Mouse (Mus musculus): Measurements from ENCODE around the gene Fasn. TPM values are rescaled to one million over a fixed set of nuclear protein-coding genes. Genes with fewer than 3 reads are reported as not detected.
"Not testable (repeated sequence)": the region's sequence is repeated elsewhere in the genome, so short reads cannot be mapped to it uniquely, and the experiment has no call there.

Fasn gene
- polyA plus RNA-seq, 1 experiment = 61.2 TPM

DNA sequence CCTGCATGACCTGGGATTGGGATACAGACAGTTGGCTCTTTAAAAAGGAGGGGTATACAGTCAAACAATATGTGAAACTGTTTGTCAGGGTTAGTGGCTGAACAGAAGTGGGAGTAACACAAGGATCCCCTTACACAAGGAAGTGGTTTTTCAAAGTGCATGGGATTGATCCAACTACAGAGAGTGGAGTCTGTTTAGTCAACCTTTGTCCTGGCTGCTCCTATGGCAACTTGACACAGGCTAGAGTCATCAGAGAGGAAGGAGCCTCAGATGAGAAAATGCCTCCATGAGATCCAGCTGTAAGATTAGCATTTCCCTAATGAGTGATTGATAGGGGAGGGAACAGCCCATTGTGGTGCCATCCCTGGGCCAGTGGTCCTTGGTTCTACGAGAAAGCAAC, 56.1 kb downstream of the Fasn start:
- H3K4me3 ChIP-seq (ENCODE audit: insufficient read depth, low read length) = no peak overlapping the region
- no peak overlapping the region for H3K27ac ChIP-seq (ENCODE audit: insufficient read depth, low read length)
- H3K4me1 ChIP-seq (ENCODE audit: control insufficient read depth, insufficient read depth, low read length) = no peaks in the 10 kb centered on the region
- TF ChIP-seq CTCF (IDR thresholded peaks at IDR 0.05; ENCODE audit: borderline replicate concordance, insufficient read depth, low read length) = no peak
- TF ChIP-seq POLR2A (IDR thresholded peaks at IDR 0.05; ENCODE audit: low read depth, low read length) = no peak

DNA sequence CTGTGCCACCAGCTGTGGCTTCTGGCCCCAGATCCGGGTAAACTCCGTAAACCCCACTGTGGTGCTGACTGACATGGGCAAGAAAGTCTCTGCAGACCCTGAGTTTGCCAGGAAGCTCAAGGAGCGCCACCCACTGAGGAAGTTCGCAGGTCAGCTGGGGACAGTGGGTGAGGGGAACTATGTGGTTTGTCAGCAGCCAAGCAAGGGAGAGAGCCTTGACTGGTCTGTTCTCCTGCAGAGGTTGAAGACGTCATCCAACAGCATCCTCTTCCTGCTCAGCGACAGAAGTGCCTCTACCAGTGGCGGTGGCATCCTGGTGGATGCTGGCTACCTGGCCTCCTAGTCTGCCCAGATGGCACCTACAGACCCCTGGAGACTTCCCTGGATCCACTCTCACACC, 57.3 kb downstream of the Fasn start:
- H3K27ac ChIP-seq (ENCODE audit: insufficient read depth, low read length); H3K4me3 ChIP-seq (ENCODE audit: insufficient read depth, low read length); H3K4me1 ChIP-seq (ENCODE audit: control insufficient read depth, insufficient read depth, low read length): not testable (repeated sequence)

DNA sequence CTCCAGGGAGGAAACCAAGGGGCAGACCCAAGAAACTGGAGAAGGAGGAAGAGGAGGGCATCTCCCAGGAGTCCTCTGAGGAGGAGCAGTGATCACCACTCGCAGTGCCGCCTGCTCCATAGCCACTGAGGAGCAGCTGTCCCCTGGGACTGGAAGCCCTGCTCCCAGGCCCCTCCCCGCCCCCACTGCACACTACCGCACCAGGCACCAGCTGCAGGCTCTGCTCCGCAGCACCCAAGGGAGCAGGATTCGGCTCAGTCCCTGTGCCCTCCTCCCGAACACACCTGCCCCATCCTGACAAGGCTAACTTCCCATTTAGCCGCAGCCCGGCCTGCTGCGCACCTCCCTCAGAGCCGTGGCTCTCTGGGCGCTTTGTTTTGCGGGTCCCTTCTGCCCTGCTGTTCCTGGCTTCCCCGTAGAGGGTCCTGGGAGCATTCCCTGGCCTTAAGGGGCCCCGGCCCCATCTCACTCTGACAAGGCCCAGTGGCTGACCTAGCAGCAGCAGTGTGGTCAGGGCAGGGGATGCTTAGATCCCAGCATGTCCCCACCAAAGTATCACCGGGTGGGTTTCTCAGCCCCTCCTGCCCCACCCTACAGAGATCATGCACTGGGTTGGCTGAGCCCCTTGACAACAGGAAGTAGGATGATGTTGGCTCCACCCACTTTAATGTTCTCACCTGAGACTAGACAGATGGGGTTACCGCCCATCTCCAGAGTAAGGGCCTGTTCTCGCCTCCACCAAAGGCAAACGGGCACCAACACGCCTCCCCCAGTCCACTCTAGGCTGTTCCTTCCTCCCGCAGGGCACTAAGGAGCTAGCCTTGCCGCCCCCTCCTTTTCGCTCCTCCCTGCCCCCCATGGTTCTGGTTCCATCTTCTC, 61.0 kb downstream of the Fasn start:
- not testable (repeated sequence) for H3K27ac ChIP-seq (ENCODE audit: insufficient read depth, low read length); H3K4me1 ChIP-seq (ENCODE audit: control insufficient read depth, insufficient read depth, low read length); H3K4me3 ChIP-seq (ENCODE audit: insufficient read depth, low read length)

DNA sequence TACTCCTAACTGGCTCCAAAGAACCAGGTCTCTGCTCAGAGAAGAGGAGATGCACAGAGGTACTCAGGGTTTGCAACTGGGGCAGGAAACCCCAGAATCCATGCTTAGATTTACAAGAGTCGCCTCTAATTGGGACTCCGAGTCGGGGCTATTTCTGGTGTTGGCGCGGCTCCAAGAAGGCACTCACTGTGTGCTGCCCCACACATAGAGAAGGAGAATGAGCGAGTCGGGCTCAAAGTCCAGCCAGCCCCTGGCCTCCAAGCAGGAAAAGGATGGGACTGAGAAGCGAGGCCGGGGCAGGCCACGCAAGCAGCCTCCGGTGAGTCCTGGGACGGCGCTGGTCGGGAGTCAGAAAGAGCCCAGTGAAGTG, 61.7 kb downstream of the Fasn start, which contains the start of gene Hmga1b:
TSS of gene Hmga1b (plus strand) at position 123 of the 370 bp plus-strand sequence.
- H3K4me3 ChIP-seq (ENCODE audit: insufficient read depth, low read length); H3K4me1 ChIP-seq (ENCODE audit: control insufficient read depth, insufficient read depth, low read length); H3K27ac ChIP-seq (ENCODE audit: insufficient read depth, low read length): not testable (repeated sequence)

DNA sequence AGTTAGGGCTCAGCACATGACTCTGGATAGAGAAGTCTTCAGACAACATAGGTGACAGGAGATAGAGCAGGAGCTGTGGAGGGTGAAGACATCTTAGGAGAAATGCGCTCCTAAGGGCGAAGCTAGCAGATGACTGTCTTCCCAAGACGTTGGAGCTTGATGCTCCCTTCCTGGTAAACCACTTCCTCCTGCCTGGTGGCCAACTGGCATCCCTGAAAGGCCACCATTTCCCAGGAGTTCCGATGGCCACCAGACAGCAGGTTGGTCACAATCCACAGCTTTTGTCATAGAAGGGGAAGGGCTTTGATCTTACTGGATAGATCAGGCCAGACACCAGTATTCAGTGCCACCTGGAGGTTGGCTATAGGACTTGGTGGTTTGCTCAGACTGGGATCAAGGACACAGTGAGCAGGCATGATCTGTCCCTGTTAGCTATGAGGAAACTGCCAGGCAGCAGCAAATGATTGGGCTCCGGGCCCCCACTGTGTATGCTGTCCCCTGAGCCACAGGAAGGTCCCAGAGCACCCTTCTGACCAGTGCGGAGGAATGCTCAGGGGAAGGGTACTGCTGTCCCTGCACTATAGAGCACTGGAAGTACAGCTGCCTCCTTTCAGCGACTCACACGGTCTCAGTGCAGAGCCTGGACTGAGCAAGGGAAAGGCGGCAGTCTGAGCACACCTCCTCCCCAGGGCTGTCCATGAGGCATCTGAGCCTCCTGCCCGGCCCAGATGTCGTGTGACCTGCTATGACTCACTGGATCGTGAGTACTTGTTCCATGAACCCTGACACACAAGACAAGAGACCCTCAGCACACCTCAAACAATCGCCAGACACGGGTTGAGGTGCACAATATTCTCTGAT, 62.3 kb downstream of the Fasn start:
- no peaks in the 10 kb centered on the region for H3K4me1 ChIP-seq (ENCODE audit: control insufficient read depth, insufficient read depth, low read length)
- no peak for TF ChIP-seq POLR2A (IDR thresholded peaks at IDR 0.05; ENCODE audit: low read depth, low read length)
- no peak for TF ChIP-seq CTCF (IDR thresholded peaks at IDR 0.05; ENCODE audit: borderline replicate concordance, insufficient read depth, low read length)
- no peak overlapping the region for H3K4me3 ChIP-seq (ENCODE audit: insufficient read depth, low read length)
- H3K27ac ChIP-seq (ENCODE audit: insufficient read depth, low read length) = no peak overlapping the region

DNA sequence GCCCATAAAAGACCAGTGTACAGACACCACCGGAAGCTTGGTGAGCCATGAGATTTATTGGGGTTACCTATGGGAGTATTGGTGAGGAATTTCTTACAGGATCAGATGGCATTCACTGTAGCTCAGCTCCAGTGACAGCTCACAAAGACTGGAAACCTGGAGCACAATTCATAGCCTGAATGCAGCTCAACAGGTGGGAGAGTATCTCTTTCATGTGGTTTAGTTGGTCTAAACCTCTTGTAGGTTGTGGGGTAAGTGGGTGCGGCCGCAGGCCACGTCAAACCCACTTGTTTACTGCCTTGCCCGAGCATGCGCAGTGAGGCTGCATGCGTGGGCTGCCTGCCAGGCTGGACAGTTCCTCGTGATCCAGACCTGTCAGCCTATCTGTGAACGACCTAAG, 64.1 kb downstream of the Fasn start:
- Histone ChIP-seq H3K27ac (ENCODE audit: insufficient read depth, low read length) (no peak overlapping the region), H3K4me1 (ENCODE audit: control insufficient read depth, insufficient read depth, low read length) (no peaks in the 10 kb centered on the region), H3K4me3 (ENCODE audit: insufficient read depth, low read length) (no peak overlapping the region)
- TF ChIP-seq POLR2A (IDR thresholded peaks at IDR 0.05; ENCODE audit: low read depth, low read length) (no peak), CTCF (IDR thresholded peaks at IDR 0.05; ENCODE audit: borderline replicate concordance, insufficient read depth, low read length) (no peak)

Other genes with a start within 250 kb of the Fasn start
- gene Arhgdia, start 242.9 kb downstream of the Fasn start, polyA plus RNA-seq (2011; ENCODE audit: insufficient read length, low read depth, missing spikeins) = 500 and 534 TPM in 2 replicates
- gene Alyref, start 226.2 kb downstream of the Fasn start, polyA plus RNA-seq (2011; ENCODE audit: insufficient read length, low read depth, missing spikeins) = 112 and 150 TPM in 2 replicates
- gene Anapc11, start 226.1 kb downstream of the Fasn start, polyA plus RNA-seq (2011; ENCODE audit: insufficient read length, low read depth, missing spikeins) = 78.0 and 87.2 TPM in 2 replicates
- not detected in 2 replicates for gene Npb, start 216.1 kb downstream of the Fasn start, polyA plus RNA-seq (2011; ENCODE audit: insufficient read length, low read depth, missing spikeins)
- 39.5 and 45.2 TPM in 2 replicates for gene Pcyt2, start 206.6 kb downstream of the Fasn start, polyA plus RNA-seq (2011; ENCODE audit: insufficient read length, low read depth, missing spikeins)
- gene Sirt7, start 199.3 kb downstream of the Fasn start, polyA plus RNA-seq (2011; ENCODE audit: insufficient read length, low read depth, missing spikeins) = 15.9 and 19.2 TPM in 2 replicates
- gene Mafg, start 190.9 kb downstream of the Fasn start, polyA plus RNA-seq (2011; ENCODE audit: insufficient read length, low read depth, missing spikeins) = 39.4 and 43.9 TPM in 2 replicates
- gene Pycr1, start 180.8 kb downstream of the Fasn start, polyA plus RNA-seq (2011; ENCODE audit: insufficient read length, low read depth, missing spikeins) = 44.5 and 59.0 TPM in 2 replicates
- gene Myadml2, start 176.4 kb downstream of the Fasn start, polyA plus RNA-seq (2011; ENCODE audit: insufficient read length, low read depth, missing spikeins) = not detected in 2 replicates
- 0.47 and 0.63 TPM in 2 replicates for gene Notum, start 163.4 kb downstream of the Fasn start, polyA plus RNA-seq (2011; ENCODE audit: insufficient read length, low read depth, missing spikeins)
- gene Aspscr1, start 151.6 kb downstream of the Fasn start, polyA plus RNA-seq (2011; ENCODE audit: insufficient read length, low read depth, missing spikeins) = 49.8 and 53.9 TPM in 2 replicates
- 42.8 and 44.1 TPM in 2 replicates for gene Cenpx, start 110.8 kb downstream of the Fasn start, polyA plus RNA-seq (2011; ENCODE audit: insufficient read length, low read depth, missing spikeins)
- 16.1 and 17.8 TPM in 2 replicates for gene Lrrc45, start 110.6 kb downstream of the Fasn start, polyA plus RNA-seq (2011; ENCODE audit: insufficient read length, low read depth, missing spikeins)
- 16.0 and 20.8 TPM in 2 replicates for gene Rac3, start 103.1 kb downstream of the Fasn start, polyA plus RNA-seq (2011; ENCODE audit: insufficient read length, low read depth, missing spikeins)
- 31.6 and 52.4 TPM in 2 replicates for gene Dcxr, start 97.3 kb downstream of the Fasn start, polyA plus RNA-seq (2011; ENCODE audit: insufficient read length, low read depth, missing spikeins)
- 27.8 and 30.7 TPM in 2 replicates for gene Cbr2, start 92.4 kb downstream of the Fasn start, polyA plus RNA-seq (2011; ENCODE audit: insufficient read length, low read depth, missing spikeins)
- gene Hmga1b, start 61.8 kb downstream of the Fasn start, polyA plus RNA-seq (2011; ENCODE audit: insufficient read length, low read depth, missing spikeins) = 1.3 and 15.2 TPM in 2 replicates
- 12.8 and 13.0 TPM in 2 replicates for gene Rfng, start 40.3 kb downstream of the Fasn start, polyA plus RNA-seq (2011; ENCODE audit: insufficient read length, low read depth, missing spikeins)
- gene Gps1, start 40.3 kb downstream of the Fasn start, polyA plus RNA-seq (2011; ENCODE audit: insufficient read length, low read depth, missing spikeins) = 103 and 112 TPM in 2 replicates
- 23.7 and 24.0 TPM in 2 replicates for gene Dus1l, start 28.1 kb downstream of the Fasn start, polyA plus RNA-seq (2011; ENCODE audit: insufficient read length, low read depth, missing spikeins)
- 0.82 and 1.9 TPM in 2 replicates for gene Ccdc57, start 108.3 kb upstream of the Fasn start, polyA plus RNA-seq (2011; ENCODE audit: insufficient read length, low read depth, missing spikeins)
- 43.8 and 63.2 TPM in 2 replicates for gene Slc16a3, start 123.9 kb upstream of the Fasn start, polyA plus RNA-seq (2011; ENCODE audit: insufficient read length, low read depth, missing spikeins)
- 141 and 142 TPM in 2 replicates for gene Csnk1d, start 166.8 kb upstream of the Fasn start, polyA plus RNA-seq (2011; ENCODE audit: insufficient read length, low read depth, missing spikeins)
- gene Cd7, start 214.9 kb upstream of the Fasn start, polyA plus RNA-seq (2011; ENCODE audit: insufficient read length, low read depth, missing spikeins) = not detected in 2 replicates
- gene Sectm1b, start 239.0 kb upstream of the Fasn start, polyA plus RNA-seq (2011; ENCODE audit: insufficient read length, low read depth, missing spikeins) = not detected in 2 replicates

Data from embryonic fibroblast, embryonic 13.5 days (primary cell).